Mouse (Mus musculus) midbrain, embryonic 16.5 days (tissue): Measurements from ENCODE around the gene Gm20388. TPM values are rescaled to one million over a fixed set of nuclear protein-coding genes. Genes with fewer than 3 reads are reported as not detected.

Experiments used
- ATAC-seq: fragments of 200-750 bp; cut with Nextera tagmentation; 2 replicates; pipeline ENCODE4 v1.8.0; 2017; ENCODE audit warnings: moderate TSS enrichment
- H3K27ac ChIP-seq: fragments of 300-500 bp; sonication (generic); 2 replicates; pipeline ENCODE4 v1.5.1; 2014; ENCODE audit warnings: mild to moderate bottlenecking, low read length, mixed read lengths
- H3K27me3 ChIP-seq: fragments of 300-500 bp; sonication (generic); 2 replicates; pipeline ENCODE4 v1.6.1; 2014; ENCODE audit warnings: low read depth, low read length, mixed read lengths; ENCODE audit not compliant: control insufficient read depth, insufficient read depth
- H3K36me3 ChIP-seq: fragments of 300-500 bp; sonication (generic); 2 replicates; pipeline ENCODE4 v1.6.1; 2014; ENCODE audit warnings: mild to moderate bottlenecking, low read length, moderate library complexity, mixed read lengths; ENCODE audit not compliant: control insufficient read depth, insufficient read depth
- H3K4me1 ChIP-seq: fragments of 300-500 bp; sonication (generic); 2 replicates; pipeline ENCODE4 v1.6.1; 2014; ENCODE audit warnings: mild to moderate bottlenecking, low read length, mixed read lengths; ENCODE audit not compliant: control insufficient read depth, insufficient read depth
- H3K4me2 ChIP-seq: fragments of 300-500 bp; sonication (generic); 2 replicates; pipeline ENCODE4 v1.6.1; 2014; ENCODE audit warnings: mild to moderate bottlenecking, low read length, mixed read lengths
- H3K4me3 ChIP-seq: fragments of 300-500 bp; sonication (generic); 2 replicates; pipeline ENCODE4 v1.5.1; 2014; ENCODE audit warnings: low read depth, mild to moderate bottlenecking, low read length, moderate library complexity, mixed read lengths
- H3K9ac ChIP-seq: fragments of 300-500 bp; sonication (generic); 2 replicates; pipeline ENCODE4 v1.6.1; 2014; ENCODE audit warnings: low read depth, low read length, mixed read lengths
- H3K9me3 ChIP-seq: fragments of 300-500 bp; sonication (generic); replicated peaks from 2 replicates; pipeline ENCODE4 v1.6.1; 2014; ENCODE audit warnings: mild to moderate bottlenecking, low read length, mixed read lengths; ENCODE audit not compliant: control insufficient read depth, poor library complexity, severe bottlenecking
- WGBS: fragments of 180-500 bp; shearing (Covaris S2); extraction: QIAGEN DNeasy Blood & Tissue Kit; methylation state at CpG from one replicate; pipeline ENCODE4 v1.1.7; 2014; 5-methylcytosine and 5-hydroxymethylcytosine counted together
- polyA plus RNA-seq: library from polyadenylated mRNA; unstranded; fragments of >200 nt; fragmentation: Nextera tagmentation; extraction: Ambion mirVana; gene quantifications from 2 replicates; pipeline ENCODE4 v1.2.1, GENCODE M21; 2015

Gm20388 gene
- polyA plus RNA-seq, 1 experiment from 2014 or later, result 7.5 TPM

DNA sequence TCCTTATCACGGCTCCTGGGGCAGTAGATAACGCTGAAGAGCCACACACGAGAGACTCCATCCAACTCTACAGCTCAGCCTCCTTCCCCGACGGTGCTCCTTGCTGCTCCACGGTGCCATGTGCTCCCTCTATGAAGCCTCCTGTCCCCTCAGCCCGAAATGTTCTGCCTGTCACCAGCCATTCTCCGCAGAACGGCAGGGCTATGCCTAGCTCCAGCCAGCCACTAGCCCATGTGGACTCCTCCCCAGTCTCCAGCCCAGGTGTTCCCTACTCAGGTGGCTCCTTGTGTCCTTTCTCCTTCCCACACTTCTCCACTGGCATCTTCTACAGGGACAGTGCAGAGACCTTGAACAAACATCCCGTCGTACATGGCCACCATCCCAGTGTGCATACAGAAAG lies 1634.3 kb downstream of the Gm20388 start:
- 82% methylated on average over 11 of the region's 11 CpGs for WGBS
- no peak overlapping the region for H3K4me3 ChIP-seq
- no peak overlapping the region for H3K27ac ChIP-seq
- no peaks in the 10 kb centered on the region for H3K9me3 ChIP-seq
- H3K9ac ChIP-seq, result no peak overlapping the region
- no peak overlapping the region for H3K4me2 ChIP-seq
- H3K4me1 ChIP-seq, result no peaks in the 10 kb centered on the region
- H3K27me3 ChIP-seq, result no peaks in the 10 kb centered on the region
- no peaks in the 10 kb centered on the region for H3K36me3 ChIP-seq
- ATAC-seq, result no peak

DNA sequence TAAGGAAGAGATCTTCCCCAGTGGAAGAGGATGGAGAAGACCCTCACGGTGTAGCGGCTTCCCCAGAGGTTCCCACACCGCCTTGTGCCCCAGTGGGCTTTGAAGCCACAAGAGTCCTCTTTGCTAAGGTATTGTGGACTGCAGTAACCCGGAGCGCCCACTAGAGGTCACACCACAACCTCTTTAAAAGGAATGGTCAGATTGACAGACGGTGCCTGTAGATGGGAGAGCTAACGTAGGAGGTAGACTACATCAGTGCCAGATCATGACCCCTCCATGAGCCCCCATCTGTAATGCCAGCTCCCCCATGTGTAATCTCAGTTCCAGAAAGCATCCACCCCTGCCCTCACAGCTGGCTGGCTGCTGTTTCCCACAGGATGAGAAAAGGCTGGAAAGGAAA lies 1636.5 kb downstream of the Gm20388 start:
- H3K4me2 ChIP-seq, result no peak overlapping the region
- H3K27me3 ChIP-seq, result no peaks in the 10 kb centered on the region
- WGBS, result 5% methylated on average over 7 of the region's 7 CpGs
- H3K9me3 ChIP-seq, result no peaks in the 10 kb centered on the region
- no peak overlapping the region for H3K27ac ChIP-seq
- H3K4me3 ChIP-seq, result no peak overlapping the region
- peaks cover 6% of the 10 kb centered on the region for H3K36me3 ChIP-seq
- no peaks in the 10 kb centered on the region for H3K4me1 ChIP-seq
- H3K9ac ChIP-seq, result no peak overlapping the region
- ATAC-seq, result peak; percentile 58; the same call in 1 of the 2 replicates

DNA sequence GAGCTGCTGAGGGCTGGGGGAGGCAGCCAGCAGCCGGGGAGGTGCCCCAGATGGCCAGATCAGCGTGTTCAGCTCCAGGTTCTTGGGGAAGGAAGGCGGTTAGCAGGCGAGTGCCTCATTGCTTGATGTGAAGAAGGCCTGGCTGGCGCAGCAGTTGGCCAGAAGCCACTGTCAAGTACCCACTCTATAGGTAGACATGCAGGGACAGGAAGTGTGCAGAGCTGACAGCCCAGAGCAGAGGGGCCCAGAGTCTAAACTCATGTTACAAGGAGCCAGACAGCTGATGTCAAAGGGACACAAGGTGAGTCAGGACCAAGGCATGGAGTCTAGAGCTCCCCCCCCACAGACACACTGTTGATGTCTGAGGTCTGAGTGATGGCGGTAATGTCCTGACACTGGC lies 1639.4 kb downstream of the Gm20388 start:
- Histone ChIP-seq H3K27ac (no peak overlapping the region), H3K36me3 (peaks cover 31% of the 10 kb centered on the region), H3K9ac (no peak overlapping the region), H3K27me3 (no peaks in the 10 kb centered on the region), H3K9me3 (no peaks in the 10 kb centered on the region), H3K4me2 (no peak overlapping the region), H3K4me1 (no peaks in the 10 kb centered on the region), H3K4me3 (no peak overlapping the region)
- ATAC-seq, result no peak
- 90% methylated on average over 6 of the region's 6 CpGs for WGBS

DNA sequence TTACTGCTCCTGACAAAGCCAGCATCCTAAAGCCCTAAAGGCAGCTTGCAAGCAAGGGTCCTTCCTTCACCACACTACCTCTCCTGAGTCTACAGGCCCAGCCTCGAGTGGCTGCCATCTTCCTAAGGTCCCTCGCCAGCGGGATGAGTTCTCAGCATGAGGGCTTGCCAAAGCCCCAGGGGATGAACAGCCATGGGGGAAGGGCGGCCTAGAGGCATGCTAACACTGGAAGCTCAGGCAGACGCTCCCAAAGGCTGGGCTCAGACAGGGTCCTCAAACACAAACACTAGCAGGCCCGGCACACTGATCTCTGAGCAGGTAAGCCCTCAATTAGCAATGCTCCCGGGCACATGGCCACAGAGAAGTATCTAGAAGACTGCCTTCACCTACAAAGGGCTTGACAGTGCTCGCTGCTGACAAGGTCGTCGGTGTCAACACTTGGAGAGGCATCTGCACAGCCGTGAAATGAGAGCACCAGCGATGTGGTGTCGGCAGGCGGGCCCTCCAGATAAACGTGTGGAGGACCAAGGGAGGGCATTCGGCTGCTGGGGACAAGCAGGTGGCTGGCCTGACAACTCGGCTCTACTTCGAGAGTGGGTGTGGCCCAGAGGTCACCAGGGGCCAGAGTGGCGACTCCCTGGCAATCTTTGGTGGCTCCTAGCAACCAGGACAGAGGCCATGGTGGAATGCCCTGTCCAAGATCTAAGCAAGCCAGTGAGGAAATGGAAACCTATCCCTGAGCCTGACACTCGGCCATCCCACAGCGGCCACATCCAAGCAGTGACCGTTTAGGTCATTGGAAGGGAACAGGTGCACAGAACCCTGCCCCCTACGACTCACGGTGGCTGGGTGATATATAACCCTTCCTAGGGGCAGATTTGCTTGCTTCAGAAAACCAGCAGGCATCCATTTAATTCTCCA lies 1640.7 kb downstream of the Gm20388 start:
- no peak for ATAC-seq
- H3K27ac ChIP-seq, result no peak overlapping the region
- H3K9me3 ChIP-seq, result no peaks in the 10 kb centered on the region
- H3K36me3 ChIP-seq, result peaks cover 32% of the 10 kb centered on the region
- no peak overlapping the region for H3K4me2 ChIP-seq
- WGBS, result 62% methylated on average over 24 of the region's 24 CpGs
- H3K4me3 ChIP-seq, result no peak overlapping the region
- H3K27me3 ChIP-seq, result no peaks in the 10 kb centered on the region
- no peaks in the 10 kb centered on the region for H3K4me1 ChIP-seq
- H3K9ac ChIP-seq, result no peak overlapping the region

DNA sequence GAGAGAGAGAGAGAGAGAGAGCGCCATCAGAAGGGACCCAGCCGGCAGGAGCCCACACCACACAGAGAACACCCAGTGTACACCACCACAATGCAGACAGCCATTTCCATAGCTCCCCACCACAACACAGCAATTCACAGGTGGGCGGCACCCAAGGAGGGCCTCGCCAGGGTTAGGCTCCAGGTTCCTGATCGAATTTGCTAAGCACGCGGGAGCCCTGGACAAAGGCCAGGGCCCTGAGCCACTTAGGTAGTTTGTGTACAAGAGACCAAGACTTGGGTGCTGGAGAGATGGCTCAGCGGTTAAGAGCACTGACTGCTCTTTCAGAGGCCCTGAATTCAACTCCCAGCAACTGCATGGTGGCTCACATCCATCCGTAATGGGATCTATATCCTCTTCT lies 1641.9 kb downstream of the Gm20388 start:
- Histone ChIP-seq H3K9ac (no peak overlapping the region), H3K27ac (no peak overlapping the region), H3K4me1 (no peaks in the 10 kb centered on the region), H3K9me3 (no peaks in the 10 kb centered on the region), H3K4me2 (no peak overlapping the region), H3K27me3 (no peaks in the 10 kb centered on the region), H3K36me3 (peaks cover 32% of the 10 kb centered on the region), H3K4me3 (no peak overlapping the region)
- no peak for ATAC-seq
- 83% methylated on average over 9 of the region's 9 CpGs for WGBS

DNA sequence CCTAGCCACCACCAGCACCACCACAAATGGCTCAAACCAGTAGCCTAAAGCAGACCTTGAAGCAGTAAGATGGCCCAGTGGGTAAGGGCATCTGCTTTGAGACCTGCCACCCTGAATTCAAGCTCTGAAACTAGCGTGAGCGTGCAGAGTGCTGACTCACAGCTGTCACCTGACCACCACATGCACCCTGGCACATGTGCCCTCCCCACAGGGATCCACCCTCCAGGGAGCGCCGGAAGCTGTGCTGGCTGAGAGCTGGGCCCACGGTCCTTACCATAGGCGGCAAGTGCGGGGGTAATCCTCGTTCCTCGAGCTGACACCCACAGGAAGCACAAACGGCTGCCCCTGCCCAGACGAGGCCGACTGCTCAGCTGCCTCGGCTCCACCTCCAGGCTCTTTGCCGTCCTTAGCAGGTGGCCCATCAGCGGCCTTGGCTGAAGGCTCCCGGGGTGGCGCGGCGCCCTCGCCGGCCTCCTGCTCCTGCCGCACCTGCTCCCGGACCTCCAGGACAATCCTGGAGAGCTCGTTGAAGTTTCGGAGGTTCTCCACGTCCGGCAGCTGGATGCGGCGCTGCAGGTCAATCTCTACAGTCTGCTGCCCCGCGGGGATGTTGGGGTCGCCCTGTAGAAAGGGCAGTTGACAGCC lies 1643.3 kb downstream of the Gm20388 start:
- 94% methylated on average over 32 of the region's 32 CpGs for WGBS
- no peaks in the 10 kb centered on the region for H3K27me3 ChIP-seq
- H3K4me3 ChIP-seq, result no peak overlapping the region
- no peak overlapping the region for H3K4me2 ChIP-seq
- peaks cover 37% of the 10 kb centered on the region for H3K36me3 ChIP-seq
- ATAC-seq, result no peak
- H3K9me3 ChIP-seq, result no peaks in the 10 kb centered on the region
- no peak overlapping the region for H3K9ac ChIP-seq
- H3K27ac ChIP-seq, result no peak overlapping the region
- H3K4me1 ChIP-seq, result no peaks in the 10 kb centered on the region

DNA sequence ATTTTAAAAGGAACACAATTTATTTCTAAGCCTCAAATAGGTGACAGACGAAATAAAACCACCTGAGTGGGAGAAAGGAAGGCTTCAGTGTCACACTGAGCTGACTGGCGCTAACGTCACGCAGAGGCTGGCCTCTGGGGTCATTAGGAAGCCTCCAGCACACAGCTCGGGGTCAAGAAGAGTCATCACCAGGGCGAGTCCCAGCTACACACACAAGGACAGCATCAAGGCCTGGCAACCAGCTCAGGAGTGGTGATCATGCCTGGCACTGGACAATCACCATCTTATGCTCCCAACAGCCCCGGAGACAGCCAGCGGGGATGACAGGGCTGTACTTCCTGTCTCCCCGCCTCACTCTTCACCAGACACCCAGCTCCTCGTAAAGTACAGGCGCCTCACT lies 1647.1 kb downstream of the Gm20388 start:
- Histone ChIP-seq H3K9ac (no peak overlapping the region), H3K9me3 (no peaks in the 10 kb centered on the region), H3K36me3 (peaks cover 27% of the 10 kb centered on the region), H3K27me3 (no peaks in the 10 kb centered on the region), H3K4me1 (no peaks in the 10 kb centered on the region), H3K4me3 (no peak overlapping the region), H3K27ac (no peak overlapping the region), H3K4me2 (no peak overlapping the region)
- 89% methylated on average over 11 of the region's 11 CpGs for WGBS
- ATAC-seq, result no peak

DNA sequence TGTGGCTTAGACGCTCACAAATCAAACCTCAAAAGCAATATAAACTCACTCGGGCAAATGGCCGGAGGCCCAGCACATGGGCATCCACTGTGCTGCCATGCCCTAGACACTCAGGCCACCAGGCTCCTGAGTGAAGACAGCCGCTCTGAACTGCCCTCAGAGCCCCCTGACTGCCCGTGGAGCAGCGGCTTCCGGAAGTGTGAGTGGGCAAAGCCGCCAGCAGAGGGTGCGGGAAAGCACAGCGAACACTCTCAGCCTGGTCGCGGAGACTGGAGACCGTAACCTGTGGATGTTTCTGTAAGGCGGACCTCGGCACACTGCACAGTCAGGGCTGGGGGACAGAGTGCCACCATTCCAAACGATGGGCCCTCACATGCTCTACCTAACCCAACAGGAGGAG lies 1647.9 kb downstream of the Gm20388 start:
- H3K4me3 ChIP-seq, result no peak overlapping the region
- no peak overlapping the region for H3K9ac ChIP-seq
- H3K4me2 ChIP-seq, result no peak overlapping the region
- H3K27me3 ChIP-seq, result no peaks in the 10 kb centered on the region
- H3K27ac ChIP-seq, result no peak overlapping the region
- no peak for ATAC-seq
- H3K4me1 ChIP-seq, result no peaks in the 10 kb centered on the region
- peaks cover 20% of the 10 kb centered on the region for H3K36me3 ChIP-seq
- H3K9me3 ChIP-seq, result no peaks in the 10 kb centered on the region
- 90% methylated on average over 16 of the region's 16 CpGs for WGBS

DNA sequence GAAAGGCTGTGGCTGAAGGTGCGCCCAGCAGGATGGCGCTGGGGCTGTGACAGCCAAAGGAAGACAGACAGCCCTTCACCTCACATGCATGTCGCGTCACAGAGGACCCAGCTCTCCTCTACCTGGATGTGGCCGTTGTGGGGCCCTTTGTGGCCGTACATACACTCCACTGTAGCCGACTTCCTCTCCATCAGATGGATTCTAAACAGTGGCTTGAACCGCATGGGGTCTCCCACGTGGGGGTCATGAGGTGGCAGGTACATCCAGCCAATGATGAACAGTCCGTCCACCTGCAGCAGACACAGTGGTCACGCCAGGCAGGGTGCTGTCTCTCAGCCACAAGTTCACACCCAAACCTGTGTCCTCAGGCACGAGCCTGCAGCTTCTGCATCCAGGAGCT lies 1649.2 kb downstream of the Gm20388 start:
- ATAC-seq, result no peak
- no peak overlapping the region for H3K27ac ChIP-seq
- H3K4me2 ChIP-seq, result no peak overlapping the region
- no peak overlapping the region for H3K9ac ChIP-seq
- 91% methylated on average over 12 of the region's 12 CpGs for WGBS
- H3K4me1 ChIP-seq, result no peaks in the 10 kb centered on the region
- H3K4me3 ChIP-seq, result no peak overlapping the region
- peaks cover 9% of the 10 kb centered on the region for H3K36me3 ChIP-seq
- H3K27me3 ChIP-seq, result no peaks in the 10 kb centered on the region
- H3K9me3 ChIP-seq, result no peaks in the 10 kb centered on the region
